Mouse (Mus musculus) lung, postnatal 25 days (tissue): ENCODE data around the gene Mpzl3.
"Not testable (repeated sequence)": the region's sequence is repeated elsewhere in the genome, so short reads cannot be mapped to it uniquely, and the experiment has no call there.

ENCODE experiments used
- DNase-seq: peaks from one replicate; pipeline ENCODE4 v3.0.0; 2022; ENCODE audit warnings: low spot score

Gene Mpzl3

DNA sequence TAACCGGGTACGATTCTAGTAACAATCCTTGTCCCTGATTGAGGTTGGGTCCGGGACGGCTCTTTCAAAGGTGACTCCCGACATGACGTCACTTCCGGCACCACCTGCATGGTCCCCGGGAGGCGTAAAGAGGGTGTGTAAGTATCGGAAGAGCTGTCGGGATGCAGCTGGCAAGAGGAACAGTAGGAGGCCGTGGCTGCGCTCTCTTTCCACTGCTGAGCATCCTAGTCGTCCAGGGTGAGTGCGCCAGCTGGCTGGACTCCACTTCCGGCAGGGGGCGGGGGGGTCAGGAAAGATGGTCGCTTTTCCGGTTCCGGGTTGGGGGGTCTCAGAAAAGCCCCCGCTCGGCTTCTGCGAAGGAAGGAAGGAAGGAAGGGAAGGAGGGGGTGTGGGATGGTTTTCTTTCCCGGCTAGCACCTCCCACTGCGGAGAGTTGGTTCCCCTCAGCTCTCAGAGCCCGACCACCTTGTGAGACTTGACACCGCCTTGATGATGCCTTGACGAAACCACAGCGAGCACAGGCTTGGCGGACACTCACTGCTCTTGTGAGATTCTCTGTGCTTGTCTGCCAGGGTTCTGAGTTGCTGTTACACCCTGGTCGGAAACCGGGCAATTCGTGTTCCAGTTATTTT lies at the start of gene Mpzl3:
Gene Mpzl3 (plus strand): TSS at position 105 of the 632 bp plus-strand sequence.
- DNase-seq, result peak; percentile 79

DNA sequence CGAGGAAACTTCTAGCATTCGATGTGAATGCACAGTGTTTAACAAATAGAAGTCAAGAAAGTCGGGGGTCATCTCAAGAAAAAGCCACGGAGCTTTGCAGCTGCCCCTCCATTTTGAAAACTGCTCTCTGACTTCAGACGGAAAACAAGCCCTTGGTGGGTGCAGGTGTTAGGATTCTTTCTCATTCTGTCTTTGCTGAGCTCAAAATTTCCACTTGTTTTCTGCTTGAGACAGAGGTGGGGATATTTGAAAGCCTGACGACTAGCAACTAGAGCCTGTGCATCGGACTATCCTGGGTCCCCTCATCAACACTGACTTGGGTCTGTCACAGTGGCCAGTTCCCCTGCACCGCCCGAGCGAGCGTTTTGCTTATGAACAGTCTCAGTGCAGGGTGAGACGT lies 47.6 kb upstream of the Mpzl3 start:
- DNase-seq, result no peak

GRCm38 (mm10) chr9:45008342-45008741 lies 46.6 kb upstream of the Mpzl3 start:
- DNase-seq, result no peak

GRCm38 (mm10) chr9:45009180-45010078 lies 45.6 kb upstream of the Mpzl3 start, which contains the start of gene Cd3e:
TSS of gene Cd3e (minus strand) at chr9:45009627.
- DNase-seq, result no peak

- DNase-seq, result no peak
Observed at GRCm38 (mm10) chr9:45010461-45010860, 44.5 kb upstream of the Mpzl3 start.

- no peak for DNase-seq
Observed at GRCm38 (mm10) chr9:45011291-45011690, 43.7 kb upstream of the Mpzl3 start.

- DNase-seq, result no peak
Observed at GRCm38 (mm10) chr9:45014879-45015278, 40.1 kb upstream of the Mpzl3 start.

GRCm38 (mm10) chr9:45015841-45016240 lies 39.1 kb upstream of the Mpzl3 start:
- no peak for DNase-seq

DNA sequence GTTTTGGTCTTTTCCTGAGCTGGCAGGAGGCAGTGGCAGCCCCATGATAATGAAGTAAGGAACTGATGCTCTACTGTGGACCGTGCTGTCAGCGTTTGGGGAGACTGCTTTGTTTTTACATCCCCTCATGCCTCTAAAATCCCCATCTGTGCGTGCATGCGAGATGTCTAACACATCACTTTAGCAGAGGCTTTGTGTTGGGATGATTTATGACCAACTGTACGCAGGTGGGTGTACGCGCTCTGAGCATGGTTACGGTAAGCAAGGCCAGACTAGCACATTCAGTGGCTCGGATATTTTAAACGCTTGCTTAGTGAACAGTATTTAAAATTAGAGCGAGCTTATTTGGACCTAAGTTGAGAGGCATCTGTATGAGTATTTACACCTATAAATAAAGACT lies 37.0 kb upstream of the Mpzl3 start:
- no peak for DNase-seq

DNA sequence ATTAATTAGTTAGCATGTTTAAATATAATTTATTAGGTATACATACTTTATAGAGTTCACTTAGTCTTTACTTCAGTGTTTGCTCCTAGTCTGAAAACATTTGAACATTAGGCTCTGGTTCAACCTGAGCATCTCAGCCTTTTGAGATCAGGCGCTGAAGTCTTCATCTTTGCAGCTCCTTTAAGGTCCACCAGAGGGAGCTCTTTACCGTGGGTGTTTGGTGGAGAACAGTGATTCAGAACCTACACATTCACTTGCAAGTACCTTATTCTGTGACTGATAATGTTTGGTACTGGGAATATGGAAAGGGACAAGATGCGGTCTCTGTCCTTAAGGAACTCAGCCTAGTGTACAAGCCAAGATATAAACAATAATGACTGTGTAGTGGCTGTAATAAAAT lies 32.2 kb upstream of the Mpzl3 start:
- peak; percentile 65 for DNase-seq

- no peak for DNase-seq
Observed at GRCm38 (mm10) chr9:45023638-45024037, 31.3 kb upstream of the Mpzl3 start.

DNA sequence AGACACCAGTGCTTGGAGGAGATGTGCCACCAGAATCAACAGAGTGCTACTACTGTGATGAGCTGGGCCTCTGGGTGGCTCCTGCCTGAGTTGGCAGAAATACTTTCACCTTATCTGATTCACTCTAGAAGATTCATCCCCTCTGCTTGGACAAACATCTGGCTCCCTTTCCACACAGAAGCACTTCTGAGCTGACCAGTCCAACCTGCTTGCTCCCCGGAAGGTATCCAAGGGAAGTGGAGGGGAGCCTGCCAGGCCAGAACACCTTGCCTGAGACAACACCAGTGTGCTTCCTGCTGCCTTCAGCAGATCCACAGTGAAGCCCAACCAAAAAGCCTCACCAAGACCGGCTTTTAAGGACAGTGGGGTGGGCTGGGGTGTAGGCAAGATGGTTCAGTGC lies 30.8 kb upstream of the Mpzl3 start:
- DNase-seq, result no peak

DNA sequence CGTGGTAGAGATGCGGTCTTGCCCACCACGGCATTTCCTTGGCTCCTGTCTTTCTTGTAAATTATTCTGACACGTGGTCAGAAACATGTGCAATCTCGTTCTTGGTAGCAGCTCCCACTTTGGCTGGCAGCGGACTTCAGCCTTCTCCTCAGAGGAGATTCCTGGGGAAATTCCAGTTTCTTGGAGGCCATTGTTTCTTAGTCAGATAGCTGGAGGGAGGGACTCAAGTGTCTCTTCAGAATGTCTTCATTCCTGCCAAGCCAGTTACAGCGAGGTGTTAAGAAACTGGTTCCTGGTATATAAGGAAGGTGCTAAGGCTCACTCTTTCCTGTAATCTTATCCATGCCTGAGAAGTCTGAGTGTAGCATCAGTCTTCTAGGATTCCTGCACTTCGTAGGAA lies 27.6 kb upstream of the Mpzl3 start:
- no peak for DNase-seq

GRCm38 (mm10) chr9:45030341-45030740 lies 24.6 kb upstream of the Mpzl3 start:
- DNase-seq, result no peak

GRCm38 (mm10) chr9:45032261-45032660 lies 22.7 kb upstream of the Mpzl3 start:
- DNase-seq, result no peak

GRCm38 (mm10) chr9:45034526-45034925 lies 20.5 kb upstream of the Mpzl3 start:
- no peak for DNase-seq

- DNase-seq, result not testable (repeated sequence)
Observed at GRCm38 (mm10) chr9:45037803-45038202, 17.2 kb upstream of the Mpzl3 start.

DNA sequence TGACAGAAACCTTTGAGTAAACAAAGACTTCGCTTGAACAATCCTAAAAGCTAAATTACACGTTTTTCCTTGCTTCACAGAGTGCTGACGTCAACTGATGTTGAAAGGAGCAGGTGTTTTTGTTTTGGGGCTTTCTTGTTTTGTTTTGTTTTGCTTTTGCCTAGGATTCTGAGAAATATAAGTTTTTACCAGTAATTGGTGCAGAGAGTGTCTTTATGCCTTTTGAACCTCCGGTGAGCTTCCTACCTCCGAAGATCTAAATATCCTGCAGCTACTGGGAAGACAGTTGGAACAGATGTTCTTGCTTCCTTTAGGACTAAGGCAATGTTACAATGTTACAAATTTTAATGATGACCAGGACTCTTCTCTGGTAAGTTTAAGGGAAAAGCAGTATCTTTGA lies 15.5 kb upstream of the Mpzl3 start, which contains the start of gene Mpzl2:
Gene Mpzl2 (plus strand): TSS at position 301 of the 400 bp plus-strand sequence.
- DNase-seq, result no peak

DNA sequence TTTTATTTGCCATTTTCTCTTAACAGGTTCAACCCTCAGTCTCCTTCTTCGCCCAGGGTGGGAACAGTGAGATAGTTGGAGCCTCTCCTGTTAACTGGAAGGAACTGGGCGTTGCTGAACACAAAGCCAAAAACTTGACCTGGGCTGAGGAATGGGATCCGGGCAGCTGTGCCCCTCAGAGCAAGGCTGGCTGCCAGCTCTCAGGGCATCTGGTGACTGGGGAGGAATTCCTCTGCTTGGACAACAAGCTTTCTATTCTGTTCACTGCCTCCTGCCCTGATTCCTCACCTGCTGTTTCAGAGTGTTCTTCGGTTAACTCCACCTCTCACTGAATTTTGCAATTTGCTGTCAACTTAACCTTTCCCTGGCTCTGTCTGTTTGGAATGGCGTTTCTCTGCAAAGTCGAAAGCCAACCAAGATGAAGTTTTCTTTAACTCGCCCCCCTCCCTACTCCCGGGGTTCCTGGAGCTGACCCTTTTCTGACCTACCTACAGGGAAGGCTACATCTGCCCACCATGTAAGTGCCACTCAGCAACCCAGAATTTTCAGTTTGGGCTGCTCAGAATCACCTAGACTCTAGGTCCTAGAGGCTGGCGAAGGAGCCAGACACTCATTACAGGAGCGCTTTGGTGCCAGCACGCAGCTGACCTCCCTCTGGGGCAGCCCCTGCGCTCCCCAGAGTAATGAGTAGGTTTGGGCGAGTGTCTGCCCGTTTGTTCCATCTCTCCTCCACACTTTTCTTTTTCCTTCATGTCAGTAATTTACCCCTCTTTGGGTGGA lies 14.7 kb upstream of the Mpzl3 start:
- no peak for DNase-seq

- no peak for DNase-seq
Observed at GRCm38 (mm10) chr9:45041131-45041838, 13.7 kb upstream of the Mpzl3 start.

- DNase-seq, result peak; percentile 71
Observed at GRCm38 (mm10) chr9:45042056-45042720, 12.8 kb upstream of the Mpzl3 start.
